Mouse (Mus musculus) layer of hippocampus, postnatal 36 days (tissue): ENCODE measurements around the gene Cyp27b1. TPM values are rescaled to one million over a fixed set of nuclear protein-coding genes. Genes with fewer than 3 reads are reported as not detected.

Source experiments
- DNase-seq, 2 experiments: peaks; one replicate each; pipeline ENCODE4 v3.0.0; 2022
- microRNA-seq, 2 experiments: library from miRNA; unstranded; fragments of <30 nt; microRNA quantifications; one replicate each; pipeline ENCODE4 v1.2.0; 2021
- total RNA-seq, 2 experiments: library from RNA; stranded (reverse); gene quantifications; 2 replicates each; pipeline ENCODE4 v1.2.3; 2021

The Cyp27b1 gene
- total RNA-seq, 2 experiments from 2014 or later, result 1.6 to 1.7 TPM

DNA sequence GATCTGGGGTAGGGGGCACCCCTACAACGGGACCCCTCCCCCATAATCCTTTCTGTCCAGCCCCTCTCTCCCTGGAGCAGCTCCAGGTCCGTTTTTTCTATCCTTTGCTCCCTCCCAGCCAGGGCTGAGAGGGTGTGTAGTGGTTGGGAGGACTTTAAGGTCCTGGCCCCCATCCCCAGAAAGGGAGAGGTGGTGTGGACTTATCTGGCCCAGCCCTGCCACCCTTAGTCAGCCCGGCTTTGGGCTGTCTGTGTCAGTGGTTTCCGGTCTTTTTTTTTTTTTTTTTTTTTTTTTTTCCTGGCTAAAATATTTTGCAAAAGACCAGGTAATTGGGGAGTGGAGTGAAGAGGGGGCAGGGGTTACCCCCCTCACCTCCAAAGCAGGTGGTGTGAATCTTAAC lies 44.7 kb downstream of the Cyp27b1 start:
- DNase-seq, result no peak

DNA sequence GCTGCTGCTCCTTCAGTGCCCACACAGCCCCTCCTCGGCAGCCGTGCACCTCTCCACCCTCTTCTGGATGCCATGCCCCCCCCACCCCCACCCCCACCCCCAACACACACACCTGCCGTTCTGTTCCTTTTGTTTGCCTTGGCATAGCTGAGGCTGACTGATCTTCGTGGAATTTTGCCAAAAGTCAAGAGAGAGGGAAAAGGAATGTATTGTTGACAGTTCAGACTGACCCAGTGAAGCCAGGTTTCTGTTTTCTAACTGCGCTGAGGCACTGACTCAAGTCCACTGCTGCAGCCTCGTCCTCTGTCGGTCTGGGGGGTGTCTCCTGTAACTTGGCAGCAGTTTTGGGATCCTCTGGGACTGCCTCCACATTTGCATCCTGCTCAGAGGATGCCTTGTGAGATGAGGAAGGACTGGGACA lies 46.3 kb downstream of the Cyp27b1 start:
- DNase-seq, result no peak

GRCm38 (mm10) chr10:127098514-127098913 lies 50.5 kb downstream of the Cyp27b1 start:
- no peak for DNase-seq

DNA sequence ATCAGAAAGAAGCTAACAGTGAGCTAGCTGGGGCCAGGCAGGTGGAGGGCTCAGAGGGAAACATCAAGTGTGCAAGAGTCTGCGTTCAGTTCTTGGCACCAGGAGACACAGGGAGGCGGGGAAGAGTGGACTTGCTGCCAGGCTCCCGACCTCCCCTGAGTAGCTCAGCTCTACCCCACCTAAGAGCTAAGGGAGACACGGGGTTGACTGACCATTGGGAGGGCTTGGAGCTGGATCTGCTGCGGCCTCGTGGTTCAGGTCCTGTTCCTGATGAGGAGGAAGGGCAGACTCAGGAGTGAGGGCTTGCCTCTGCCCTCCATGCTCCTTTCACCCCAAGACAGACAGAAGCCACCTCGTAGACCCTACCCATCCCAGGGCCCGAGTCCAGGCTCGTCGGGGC lies 51.1 kb downstream of the Cyp27b1 start:
- DNase-seq, result no peak

DNA sequence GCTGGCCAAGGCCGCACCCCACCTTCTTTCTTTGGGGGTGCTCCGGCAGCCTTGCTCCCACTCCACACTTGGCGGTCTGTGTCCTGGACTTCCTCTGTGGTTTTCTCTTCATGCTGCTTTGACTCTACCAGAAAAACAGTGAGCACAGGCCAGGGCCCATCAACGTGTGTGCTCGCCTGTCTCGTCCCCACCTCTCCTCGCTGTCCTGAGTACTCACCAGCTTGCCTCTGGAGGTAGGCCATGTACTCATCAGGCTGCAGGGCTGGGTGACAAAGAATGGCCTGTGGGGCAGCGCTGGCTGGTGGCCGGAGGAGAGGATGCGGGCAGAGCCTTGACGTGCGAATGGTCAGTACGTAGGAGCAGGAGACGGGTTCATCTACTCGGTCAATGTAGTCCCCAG lies 51.8 kb downstream of the Cyp27b1 start:
- no peak for DNase-seq

GRCm38 (mm10) chr10:127100414-127100813 lies 52.4 kb downstream of the Cyp27b1 start:
- no peak for DNase-seq

DNA sequence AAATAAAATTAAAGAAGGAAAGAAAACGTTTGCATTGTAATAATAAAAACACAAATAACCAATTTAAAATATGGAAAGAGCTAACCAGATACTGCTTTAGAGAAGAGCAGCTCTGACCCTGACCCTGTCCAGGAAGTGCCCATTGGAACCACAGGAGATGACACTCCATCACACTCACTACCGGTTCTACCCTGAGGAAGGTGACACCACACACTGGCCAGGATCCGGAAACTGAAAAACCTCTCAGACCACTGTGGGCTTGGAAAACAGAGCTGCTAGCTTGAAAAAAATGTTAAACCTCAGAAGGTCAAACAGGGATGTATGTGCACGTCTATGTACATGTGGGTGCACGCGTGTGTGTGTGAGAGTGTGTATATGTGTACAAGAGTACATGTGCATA lies 53.1 kb downstream of the Cyp27b1 start:
- no peak for DNase-seq

Small RNA genes within 50 kb of the gene (microRNA-seq; reads per million reads assigned to microRNA genes)
- gene Mir546, result 0 to 0.30 reads per million in 2 experiments

Other genes with a start within 250 kb of the Cyp27b1 start
- 1 to 10 TPM; 9.2 to 9.5 TPM for gene Atp23, start 146.9 kb upstream of the Cyp27b1 start, total RNA-seq
- 100 to 1,000 TPM; 103 to 114 TPM for gene Ctdsp2, start 69.5 kb upstream of the Cyp27b1 start, total RNA-seq
- gene Avil, start 47.5 kb upstream of the Cyp27b1 start, total RNA-seq, result under 1 TPM; 0.35 to 0.40 TPM
- 10 to 100 TPM; 25.8 to 28.0 TPM for gene Tsfm, start 17.4 kb upstream of the Cyp27b1 start, total RNA-seq
- 10 to 100 TPM; 12.0 to 12.6 TPM for gene Mettl1, start 6.8 kb upstream of the Cyp27b1 start, total RNA-seq
- under 1 TPM; 0.27 to 0.30 TPM for gene Eef1akmt3, start 6.7 kb upstream of the Cyp27b1 start, total RNA-seq
- 10 to 100 TPM; 21.3 to 21.6 TPM for gene March9, start 11.9 kb downstream of the Cyp27b1 start, total RNA-seq
- gene Cdk4, start 15.3 kb downstream of the Cyp27b1 start, total RNA-seq, result 10 to 100 TPM; 93.5 to 97.5 TPM
- 10 to 100 TPM; 57.4 to 61.5 TPM for gene Tspan31, start 22.0 kb downstream of the Cyp27b1 start, total RNA-seq
- gene Agap2, start 27.0 kb downstream of the Cyp27b1 start, total RNA-seq, result 100 to 1,000 TPM; 778 to 800 TPM
- gene Os9, start 72.9 kb downstream of the Cyp27b1 start, total RNA-seq, result 10 to 100 TPM; 97.5 to 99.3 TPM
- 100 to 1,000 TPM; 115 to 123 TPM for gene B4galnt1, start 117.0 kb downstream of the Cyp27b1 start, total RNA-seq
- 10 to 100 TPM; 15.6 to 27.2 TPM for gene Slc26a10, start 132.4 kb downstream of the Cyp27b1 start, total RNA-seq
- 100 to 1,000 TPM; 359 to 363 TPM for gene Arhgef25, start 141.8 kb downstream of the Cyp27b1 start, total RNA-seq
- 100 to 1,000 TPM; 238 TPM for gene Dtx3, start 147.5 kb downstream of the Cyp27b1 start, total RNA-seq
- gene Pip4k2c, start 163.3 kb downstream of the Cyp27b1 start, total RNA-seq, result 10 to 100 TPM; 91.1 to 95.7 TPM
- gene Kif5a, start 215.1 kb downstream of the Cyp27b1 start, total RNA-seq, result 100 to 1,000 TPM; 715 to 742 TPM
- gene Dctn2, start 218.1 kb downstream of the Cyp27b1 start, total RNA-seq, result 100 to 1,000 TPM; 254 to 258 TPM
- gene Mbd6, start 240.8 kb downstream of the Cyp27b1 start, total RNA-seq, result 10 to 100 TPM; 36.5 to 52.5 TPM